Mouse (Mus musculus) adrenal gland, postnatal 4 days (tissue): ENCODE data around the gene Agbl5. TPM values are rescaled to one million over a fixed set of nuclear protein-coding genes. Genes with fewer than 3 reads are reported as not detected.

ENCODE experiments used
- DNase-seq, 2 experiments: peaks; one replicate each; pipeline ENCODE4 v3.0.0; 2021 to 2022; ENCODE audit warnings: low spot score in 2 of 2, mixed read lengths in 2 of 2
- total RNA-seq, 2 experiments: library from RNA; stranded (reverse); gene quantifications; 2 replicates each; pipeline ENCODE4 v1.2.3; 2021

The Agbl5 gene
- total RNA-seq, 2 experiments from 2014 or later = 26.8 to 30.6 TPM

DNA sequence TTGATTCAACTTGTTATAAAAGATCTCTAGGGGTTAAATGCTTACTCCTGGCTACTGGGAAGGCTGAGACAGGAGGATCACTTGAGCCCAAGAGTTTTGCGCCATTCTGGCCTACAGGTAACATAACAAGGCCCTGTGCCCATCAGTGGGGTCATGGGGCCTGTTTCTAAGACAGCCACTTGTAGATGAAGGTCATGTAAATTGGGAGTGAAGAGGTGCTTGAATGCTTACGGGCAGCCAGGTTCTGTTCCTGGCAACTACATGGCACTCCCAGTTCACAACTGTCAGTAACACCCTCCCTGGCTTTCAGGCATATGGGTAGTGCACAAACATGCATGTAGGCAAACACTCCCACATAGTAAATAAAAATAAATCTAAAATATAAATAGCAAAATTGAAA lies 62.4 kb downstream of the Agbl5 start:
- DNase-seq = no peak

DNA sequence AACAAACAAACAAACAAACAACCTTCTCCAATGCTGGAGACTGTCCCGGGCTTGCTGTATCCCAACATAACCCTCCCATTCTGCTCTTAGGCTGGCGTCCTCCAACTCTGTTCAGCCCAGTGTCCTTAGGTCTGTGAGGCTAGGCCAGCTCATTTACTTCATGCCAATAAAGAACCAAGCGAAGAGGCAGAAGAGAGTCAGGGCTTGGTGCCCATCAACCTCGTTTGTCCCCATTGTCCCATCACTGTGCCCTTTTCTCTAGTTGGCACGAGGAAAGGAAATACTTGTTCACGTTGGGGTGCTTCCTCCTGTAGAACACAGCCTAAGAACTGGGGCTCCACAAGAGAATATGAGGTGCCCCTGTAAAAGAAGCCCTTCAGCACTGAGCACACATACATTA lies 63.2 kb downstream of the Agbl5 start:
- no peak for DNase-seq

DNA sequence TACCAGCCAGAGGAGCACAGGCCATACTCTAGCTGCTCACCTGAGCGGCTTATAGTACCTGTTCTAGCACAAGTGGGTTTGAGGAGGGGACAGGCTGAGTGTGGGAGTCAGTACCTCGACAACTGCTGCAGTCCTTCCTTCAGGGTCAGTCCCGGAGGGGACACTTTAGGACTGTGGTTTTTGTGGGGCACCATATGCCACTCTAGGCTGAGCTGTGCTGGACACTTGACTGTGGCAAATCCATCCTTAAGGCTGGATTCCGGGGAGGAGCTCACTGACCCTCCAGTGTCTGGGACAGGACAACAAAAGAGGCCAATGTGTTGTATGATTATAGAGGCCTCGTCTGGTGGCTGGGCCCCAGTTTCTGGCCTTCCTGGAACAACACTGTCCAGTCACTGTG lies 64.1 kb downstream of the Agbl5 start:
- DNase-seq = no peak

DNA sequence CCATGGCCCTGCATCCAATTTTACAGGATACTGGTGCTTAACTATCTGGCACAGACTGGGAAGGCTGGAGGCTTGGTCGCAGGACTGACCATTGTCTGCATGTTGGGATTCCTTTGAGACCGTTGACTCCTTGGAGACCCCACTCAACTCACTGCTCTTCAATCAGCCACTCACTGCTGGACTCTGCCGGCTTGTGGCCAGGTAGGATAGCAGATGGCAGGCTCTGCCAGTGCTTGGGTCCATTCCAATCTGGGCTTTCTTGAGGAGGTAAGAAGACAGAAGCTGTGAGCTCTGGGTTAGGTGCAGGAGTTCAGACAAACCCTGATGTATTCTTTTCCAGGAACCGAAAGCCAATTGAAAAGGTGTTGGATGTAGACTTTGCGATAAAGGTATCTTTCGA lies 65.6 kb downstream of the Agbl5 start:
- no peak for DNase-seq

DNA sequence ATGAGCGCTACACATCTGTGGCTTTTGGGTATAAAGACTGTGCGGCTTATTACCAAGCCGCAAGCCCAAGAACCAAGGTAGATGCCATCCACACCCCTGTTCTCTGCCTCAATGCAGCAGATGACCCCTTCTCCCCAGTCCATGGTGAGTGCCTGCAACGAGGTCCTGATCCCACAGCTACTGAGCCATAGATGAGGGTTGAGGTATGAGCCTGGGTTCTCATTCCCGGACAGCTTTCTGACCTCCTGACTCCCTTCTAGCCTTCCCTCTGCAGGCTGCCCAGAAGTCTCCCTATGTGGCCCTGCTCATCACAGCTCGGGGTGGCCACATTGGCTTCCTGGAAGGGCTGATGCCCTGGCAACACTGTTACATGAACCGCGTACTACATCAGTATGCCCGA lies 66.1 kb downstream of the Agbl5 start:
- DNase-seq = no peak

DNA sequence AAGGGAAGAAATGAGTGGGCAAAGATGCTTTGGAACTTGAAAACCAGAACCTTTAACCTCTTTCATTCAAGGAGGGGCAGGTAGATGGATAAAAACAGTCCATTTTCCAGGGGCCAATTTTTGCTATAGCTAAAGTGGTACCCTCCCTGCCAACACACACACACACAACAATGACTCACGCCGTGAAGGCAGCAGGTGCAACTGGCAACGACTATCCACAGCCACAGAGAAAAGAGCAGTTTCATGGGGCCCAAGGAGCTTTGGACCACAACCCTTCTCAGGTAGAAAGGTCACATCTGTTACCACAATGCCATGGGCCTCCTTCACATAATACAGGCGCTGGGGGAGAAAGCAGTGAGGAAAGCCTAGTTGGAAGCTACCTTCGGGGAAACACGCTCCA lies 67.3 kb downstream of the Agbl5 start:
- no peak for DNase-seq

Other genes starting within 250 kb of the Agbl5 start
- 10 to 100 TPM; 33.5 to 33.7 TPM for gene Slc35f6, start 240.8 kb upstream of the Agbl5 start, total RNA-seq
- gene Cenpa, start 221.9 kb upstream of the Agbl5 start, total RNA-seq = 10 to 100 TPM; 61.3 to 62.0 TPM
- 10 to 100 TPM; 10.8 to 16.0 TPM for gene Dpysl5, start 177.1 kb upstream of the Agbl5 start, total RNA-seq
- 10 to 100 TPM; 43.3 to 47.1 TPM for gene Mapre3, start 74.1 kb upstream of the Agbl5 start, total RNA-seq
- gene Tmem214, start 20.7 kb upstream of the Agbl5 start, total RNA-seq = 10 to 100 TPM; 61.2 to 63.4 TPM
- gene Ost4, start 19.1 kb downstream of the Agbl5 start, total RNA-seq = 100 to 1,000 TPM; 196 to 201 TPM
- gene Emilin1, start 24.7 kb downstream of the Agbl5 start, total RNA-seq = 100 to 1,000 TPM; 100 to 114 TPM
- 10 to 100 TPM; 57.2 to 64.8 TPM for gene Khk, start 32.7 kb downstream of the Agbl5 start, total RNA-seq
- gene Cgref1, start 56.9 kb downstream of the Agbl5 start, total RNA-seq = 1 to 10 TPM; 3.5 to 6.0 TPM
- 100 to 1,000 TPM; 131 to 135 TPM for gene Preb, start 71.7 kb downstream of the Agbl5 start, total RNA-seq
- gene Tcf23, start 80.0 kb downstream of the Agbl5 start, total RNA-seq = under 1 TPM; 0.81 to 0.85 TPM
- 100 to 1,000 TPM; 109 to 115 TPM for gene Atraid, start 159.6 kb downstream of the Agbl5 start, total RNA-seq
- gene Slc5a6, start 160.2 kb downstream of the Agbl5 start, total RNA-seq = 10 to 100 TPM; 18.8 to 20.9 TPM
- 10 to 100 TPM; 33.0 to 40.2 TPM for gene Cad, start 166.1 kb downstream of the Agbl5 start, total RNA-seq
- not detected for gene Dnajc5g, start 217.6 kb downstream of the Agbl5 start, total RNA-seq
- gene Slc30a3, start 219.5 kb downstream of the Agbl5 start, total RNA-seq = under 1 TPM; 0.34 to 0.50 TPM
- gene Trim54, start 228.0 kb downstream of the Agbl5 start, total RNA-seq = 1 to 10 TPM; 1.8 to 4.2 TPM